Mouse (Mus musculus): ENCODE results near the gene Fam228b.
"Not testable (repeated sequence)": the region's sequence is repeated elsewhere in the genome, so short reads cannot be mapped to it uniquely, and the experiment has no call there.

Fam228b gene

DNA sequence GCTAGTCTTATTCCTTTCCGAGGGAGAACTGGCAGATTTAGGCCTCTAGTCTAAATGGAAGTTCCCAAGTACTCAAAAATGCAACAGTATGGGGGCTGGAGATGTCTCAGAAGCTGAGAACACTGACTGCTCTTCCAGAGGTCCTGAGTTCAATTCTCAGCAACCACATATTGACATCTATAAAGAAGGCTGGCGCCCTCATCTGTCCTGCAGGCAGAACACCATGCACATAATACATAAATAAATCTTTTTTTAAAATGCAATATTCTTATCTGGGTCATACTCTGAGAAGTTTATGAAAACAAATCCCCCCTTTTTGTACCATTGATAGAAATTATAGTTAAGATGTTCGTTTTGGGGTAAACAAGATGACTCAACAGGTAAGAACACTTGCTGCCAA is 26.9 kb downstream of the Fam228b start:
- no peak for DNase-seq (ENCODE audit: extremely low spot score, low spot score)

DNA sequence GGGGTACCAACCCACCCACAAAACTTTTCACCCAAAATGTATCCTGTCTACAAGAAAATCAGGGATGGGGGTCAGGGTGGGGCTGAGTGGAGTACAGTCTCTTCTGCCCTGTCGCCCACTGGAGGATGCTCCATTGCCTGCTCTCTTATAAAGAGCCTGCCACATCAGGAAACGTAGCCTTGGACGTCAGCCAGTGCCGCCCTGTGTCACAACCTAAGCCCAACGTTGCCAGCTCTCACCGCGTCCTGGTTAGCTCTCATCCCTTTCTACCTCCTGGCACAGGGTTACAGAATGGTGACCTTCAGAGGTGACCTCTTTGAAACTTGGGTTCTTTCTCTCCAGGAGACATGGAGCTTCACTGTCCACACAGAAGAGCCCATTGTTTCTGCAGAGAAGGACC is 28.2 kb downstream of the Fam228b start:
- DNase-seq (ENCODE audit: extremely low spot score, low spot score), result no peak

DNA sequence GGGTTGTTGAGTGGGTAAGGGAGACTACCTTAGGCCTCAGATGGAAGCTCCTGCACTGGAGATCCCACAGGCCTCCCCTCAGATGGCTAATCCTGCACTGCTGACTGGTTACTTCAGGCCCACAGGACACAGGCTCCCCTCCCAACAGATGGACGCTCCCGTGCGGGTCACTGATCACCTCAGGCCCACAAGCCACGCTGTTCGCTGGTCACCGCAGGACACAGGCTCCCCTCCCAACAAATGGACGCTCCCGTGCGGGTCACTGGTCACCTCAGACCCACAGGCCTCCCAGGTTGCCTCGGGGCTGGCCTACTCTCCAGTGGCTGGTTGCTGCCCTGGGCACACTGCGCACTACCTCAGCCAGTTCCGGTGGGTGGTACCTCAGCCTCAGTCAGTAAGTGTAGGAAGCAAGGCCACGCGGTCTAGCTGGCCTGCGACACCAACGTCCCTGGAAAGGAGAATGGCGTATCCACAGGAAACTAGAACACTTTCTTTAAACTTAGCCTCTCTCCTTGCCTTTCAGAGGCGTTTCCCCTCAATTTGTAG is 31.0 kb downstream of the Fam228b start, which contains the start of gene Fam228a:
Fam228a (minus strand) TSS at position 400 of the 546 bp plus-strand sequence.
- DNase-seq (ENCODE audit: extremely low spot score, low spot score), result no peak

DNA sequence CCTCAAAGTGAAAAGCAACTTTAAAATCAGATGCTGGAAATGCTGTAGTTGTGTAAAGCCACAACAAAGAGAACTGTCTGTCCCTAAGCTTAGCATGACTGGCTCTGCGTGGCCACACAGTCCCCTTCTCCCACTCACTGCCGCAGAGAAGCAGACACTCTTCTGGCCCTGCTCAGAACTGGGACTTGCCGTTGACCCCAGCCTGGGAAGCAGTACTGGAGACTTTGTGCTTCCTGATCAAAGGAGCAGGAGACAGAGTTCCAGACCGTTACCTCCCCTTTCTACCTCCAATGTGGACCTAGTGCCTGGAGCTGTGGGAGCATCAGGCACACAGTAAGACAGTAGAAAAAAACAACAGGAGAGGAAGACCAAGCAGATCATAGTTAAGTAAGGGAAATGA is 36.7 kb downstream of the Fam228b start:
- DNase-seq (ENCODE audit: extremely low spot score, low spot score), result no peak

DNA sequence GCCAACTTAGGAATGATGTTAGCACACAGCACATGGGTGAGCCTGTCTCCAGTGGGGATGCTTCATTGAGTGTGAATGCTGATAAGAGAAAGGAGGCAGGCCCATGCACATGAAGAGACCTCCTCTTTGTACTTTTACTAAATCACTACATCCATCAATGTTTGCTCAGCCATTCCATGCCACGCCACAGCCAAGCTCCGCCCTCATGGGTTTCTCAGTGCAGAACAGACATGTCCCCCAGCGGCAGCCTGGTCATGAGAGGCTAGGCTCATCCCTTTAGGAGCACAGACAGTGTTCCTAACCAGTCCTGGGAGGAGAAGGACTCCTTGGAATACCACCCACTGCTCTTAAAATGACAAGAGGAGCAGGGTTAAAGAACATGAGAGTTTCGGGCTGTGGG is 37.4 kb downstream of the Fam228b start:
- DNase-seq (ENCODE audit: extremely low spot score, low spot score), result no peak

DNA sequence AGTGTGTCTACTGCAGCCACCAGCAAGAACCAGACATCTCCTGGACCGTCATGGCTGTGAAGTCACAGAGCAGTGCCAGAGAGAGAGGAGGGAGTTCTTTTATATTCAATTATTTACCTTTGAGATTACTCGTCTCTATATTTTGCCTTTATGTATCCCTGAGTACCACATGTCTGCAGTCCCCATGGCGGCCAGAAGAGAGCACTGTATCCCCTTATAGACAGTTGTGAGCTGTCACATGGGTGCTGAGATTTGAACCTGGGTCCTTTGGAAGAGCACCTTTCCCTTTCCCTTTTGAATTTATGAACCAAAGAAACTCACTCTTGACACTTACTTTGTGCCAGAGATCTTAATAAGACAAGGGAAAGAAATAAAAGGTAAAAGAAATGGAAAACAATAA is 39.9 kb downstream of the Fam228b start:
- DNase-seq (ENCODE audit: extremely low spot score, low spot score), result no peak

DNA sequence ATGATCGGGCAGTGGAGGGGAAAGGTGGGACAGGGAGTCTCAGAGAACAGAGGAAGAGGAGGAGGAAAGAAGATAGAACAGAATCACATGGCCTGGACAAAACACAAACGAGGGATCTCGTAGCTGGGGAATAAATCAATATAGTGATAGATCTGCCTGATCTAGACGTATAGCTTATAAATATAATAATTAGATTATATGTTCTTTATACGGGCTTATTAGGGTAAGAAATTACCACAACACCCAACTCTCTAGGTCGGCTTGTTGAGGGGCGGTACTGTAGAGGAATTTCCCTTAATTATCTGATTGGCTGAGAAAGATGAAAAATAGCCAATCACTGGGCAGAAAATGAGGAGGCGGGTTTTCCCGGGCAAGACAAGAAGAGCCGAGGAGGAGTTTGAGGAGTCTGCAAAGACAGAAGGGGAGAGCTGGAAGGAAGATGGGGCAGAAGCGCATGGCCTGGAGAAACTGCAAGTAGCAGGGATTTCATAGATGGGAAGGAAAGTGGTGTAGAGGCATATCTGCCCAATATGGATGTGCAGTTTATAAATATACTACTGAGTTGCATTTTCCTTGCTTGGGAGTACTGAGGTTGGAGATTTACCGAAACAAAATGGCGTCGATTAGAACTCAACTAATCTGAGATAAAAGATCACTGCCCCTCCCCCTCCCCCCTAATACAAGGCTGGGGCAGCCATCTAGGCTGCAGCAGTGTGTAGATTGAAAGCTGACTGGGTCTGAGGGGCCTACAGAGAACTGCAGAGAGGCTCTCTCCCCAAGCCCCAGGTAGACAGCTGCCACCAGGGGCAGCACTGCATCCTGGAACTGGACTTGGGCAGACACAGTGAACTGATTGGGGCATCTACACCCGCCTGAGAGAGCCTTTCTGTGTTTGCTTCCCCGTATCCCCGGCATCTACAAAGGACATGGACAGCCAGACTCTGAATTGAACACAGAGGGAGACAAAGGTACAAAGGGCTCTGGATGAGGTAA is 49.0 kb downstream of the Fam228b start:
- no peak for DNase-seq (ENCODE audit: extremely low spot score, low spot score)

DNA sequence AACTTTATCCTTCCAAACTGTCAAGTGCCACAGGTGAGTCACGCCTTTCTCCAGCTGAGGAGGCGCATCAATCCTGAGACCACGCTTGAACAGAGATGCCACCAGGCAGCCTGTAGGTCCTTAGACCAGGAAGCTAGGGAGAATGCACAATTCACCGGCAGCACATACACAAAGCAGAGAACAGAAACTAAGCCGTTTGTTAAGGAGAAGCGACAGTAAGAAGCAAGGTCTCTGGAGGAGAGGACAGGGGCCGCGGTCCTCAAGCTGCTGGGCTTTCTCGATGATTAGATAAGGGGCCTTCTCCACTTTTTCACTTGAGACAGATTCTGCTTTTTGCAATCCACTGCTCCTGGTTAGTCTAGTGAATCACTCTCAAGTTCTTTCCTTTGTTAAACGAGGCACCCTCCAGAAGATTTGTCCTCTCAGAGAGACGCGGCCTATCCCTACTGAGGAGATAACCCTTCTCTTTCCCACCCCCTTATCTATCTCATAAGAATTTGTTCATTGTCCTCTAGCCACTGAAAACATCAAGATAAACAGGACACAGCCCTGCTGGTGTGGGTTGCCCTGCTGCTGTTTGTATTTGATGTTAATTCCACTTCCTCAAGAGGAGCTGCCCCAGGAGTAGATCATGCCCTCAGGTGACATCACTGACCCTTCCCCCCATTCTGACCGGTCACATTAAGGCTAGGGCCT is 49.9 kb downstream of the Fam228b start:
- no peak for DNase-seq (ENCODE audit: extremely low spot score, low spot score)

DNA sequence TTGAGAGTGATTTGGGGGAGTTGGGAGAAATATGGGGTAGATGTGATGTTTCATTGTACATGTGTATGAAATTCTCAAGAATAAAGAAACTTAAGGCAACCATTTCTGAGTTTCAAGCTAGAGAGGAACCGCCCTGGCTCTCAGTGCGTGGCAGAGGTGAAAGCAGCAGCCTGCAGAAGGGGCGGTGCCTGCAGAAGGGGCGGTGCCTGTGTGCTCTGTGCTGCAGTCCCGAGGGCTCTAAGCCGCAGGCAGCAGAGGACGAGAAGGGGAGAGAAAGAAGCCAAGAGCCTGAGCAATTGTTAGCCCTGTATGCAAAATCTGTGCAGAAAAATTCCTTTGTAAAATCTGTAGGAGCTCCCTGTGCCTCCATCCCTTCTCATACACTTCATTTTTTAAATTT is 51.6 kb downstream of the Fam228b start:
- no peak for DNase-seq (ENCODE audit: extremely low spot score, low spot score)

DNA sequence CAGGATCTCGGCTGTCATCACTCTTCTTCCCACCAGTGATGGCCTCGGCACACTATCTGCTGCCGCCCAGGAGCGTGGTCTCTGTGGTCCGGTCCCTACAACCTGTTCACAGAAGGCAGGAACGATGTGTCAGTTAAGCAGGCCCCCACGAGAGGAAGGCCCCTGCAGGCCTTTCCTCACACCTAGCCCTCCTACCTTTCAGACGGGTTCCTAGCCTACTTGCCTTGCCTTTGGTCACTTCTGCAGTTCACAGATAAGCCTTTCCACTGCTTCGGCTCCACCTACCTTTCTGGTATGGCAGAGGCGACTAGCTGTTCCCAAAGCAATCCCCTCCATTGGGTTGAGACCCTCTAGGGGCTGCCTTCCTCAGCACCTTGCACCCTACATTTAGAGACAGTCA is 53.5 kb downstream of the Fam228b start:
- no peak for DNase-seq (ENCODE audit: extremely low spot score, low spot score)

DNA sequence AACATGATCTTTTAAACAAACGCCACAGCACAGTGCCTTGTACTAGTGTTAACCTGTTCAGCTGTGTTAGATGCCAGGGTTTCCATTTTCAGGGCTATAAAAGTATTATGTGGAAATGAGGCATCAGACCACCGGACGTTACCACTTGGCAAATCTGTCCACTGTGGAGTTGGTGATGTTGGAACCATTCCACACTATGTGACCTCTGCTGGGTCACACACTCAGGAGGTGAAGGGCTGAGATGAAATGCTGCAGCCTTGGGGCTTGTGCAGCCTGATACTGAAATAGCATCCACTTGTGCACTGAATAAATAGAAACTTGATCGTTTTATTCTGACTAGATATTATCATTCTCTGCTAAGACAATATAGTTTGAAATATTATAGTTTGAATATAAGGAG is 55.7 kb downstream of the Fam228b start:
- no peak for DNase-seq (ENCODE audit: extremely low spot score, low spot score)

DNA sequence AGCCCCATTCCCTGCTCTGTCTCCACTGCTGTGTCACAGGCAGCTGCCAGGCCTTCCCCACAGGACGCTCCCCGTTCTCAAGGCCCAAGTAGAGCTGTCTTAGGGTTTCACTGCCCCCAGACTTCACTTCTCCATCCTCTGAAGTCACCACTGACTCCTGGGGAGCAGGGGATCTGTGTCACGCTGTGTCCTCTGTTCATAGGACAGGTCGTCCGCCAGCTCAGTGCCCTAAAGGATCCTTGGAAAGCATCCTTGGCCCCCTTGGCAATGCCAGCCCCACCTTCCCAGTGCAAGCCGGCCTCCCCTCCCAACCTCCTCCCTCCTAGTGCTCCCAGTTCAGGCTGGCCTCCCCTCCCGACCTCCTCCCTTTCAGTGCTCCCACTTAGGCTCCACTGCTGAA is 59.1 kb downstream of the Fam228b start:
- DNase-seq (ENCODE audit: extremely low spot score, low spot score), result no peak

DNA sequence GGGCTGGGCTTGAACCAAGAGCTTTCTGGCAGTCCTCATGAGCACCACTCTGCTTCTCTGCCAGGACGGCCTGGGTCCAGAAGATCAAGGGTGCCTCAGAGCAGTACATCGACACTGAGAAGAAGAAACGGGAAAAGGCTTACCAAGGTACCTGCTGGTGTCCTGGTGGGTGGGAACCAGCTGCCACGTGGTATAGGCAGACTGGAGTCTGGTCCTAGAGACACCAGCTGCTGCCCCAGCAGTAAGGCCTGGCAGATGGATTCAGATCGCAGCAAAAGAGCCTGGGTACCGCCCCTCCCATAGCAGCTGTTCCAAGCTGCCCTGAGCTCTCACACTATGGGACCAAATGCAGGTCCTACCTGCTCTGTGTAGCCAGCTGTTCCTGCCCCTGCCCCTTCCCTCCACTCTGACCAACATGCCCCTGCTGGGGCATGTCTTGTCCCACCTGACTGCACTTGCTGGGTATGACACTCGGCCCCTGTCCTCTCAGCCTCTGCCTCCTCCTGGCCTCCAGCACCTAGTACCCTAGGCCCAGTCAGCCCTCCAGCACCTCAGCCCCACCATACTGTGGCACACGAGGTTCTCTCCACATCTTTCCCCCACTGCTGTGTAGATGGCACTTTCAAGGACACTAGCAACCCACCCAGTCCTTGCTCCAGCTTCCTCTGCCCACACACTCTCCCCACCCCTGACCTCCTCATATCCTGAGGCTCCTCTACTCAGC is 60.0 kb downstream of the Fam228b start:
- no peak for DNase-seq (ENCODE audit: extremely low spot score, low spot score)

DNA sequence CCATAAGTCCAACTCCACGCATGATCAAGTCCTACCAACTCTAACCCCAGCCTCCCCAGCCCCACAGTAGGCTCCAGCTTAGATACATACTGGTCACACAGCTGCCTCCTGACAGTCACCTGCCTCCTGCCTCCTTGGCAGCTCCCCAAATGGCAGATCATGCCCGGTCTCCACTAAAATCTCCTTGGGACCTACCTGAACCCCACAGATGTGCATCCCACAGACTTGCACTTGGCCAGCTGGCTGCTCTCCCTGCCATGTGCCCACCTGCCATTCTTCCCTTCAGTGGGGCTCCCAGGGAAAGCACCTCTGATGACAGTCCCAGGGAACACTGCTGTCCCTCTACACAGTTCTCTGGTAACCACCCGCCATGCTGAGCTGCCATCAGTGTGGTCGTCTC is 60.8 kb downstream of the Fam228b start:
- no peak for DNase-seq (ENCODE audit: extremely low spot score, low spot score)

DNA sequence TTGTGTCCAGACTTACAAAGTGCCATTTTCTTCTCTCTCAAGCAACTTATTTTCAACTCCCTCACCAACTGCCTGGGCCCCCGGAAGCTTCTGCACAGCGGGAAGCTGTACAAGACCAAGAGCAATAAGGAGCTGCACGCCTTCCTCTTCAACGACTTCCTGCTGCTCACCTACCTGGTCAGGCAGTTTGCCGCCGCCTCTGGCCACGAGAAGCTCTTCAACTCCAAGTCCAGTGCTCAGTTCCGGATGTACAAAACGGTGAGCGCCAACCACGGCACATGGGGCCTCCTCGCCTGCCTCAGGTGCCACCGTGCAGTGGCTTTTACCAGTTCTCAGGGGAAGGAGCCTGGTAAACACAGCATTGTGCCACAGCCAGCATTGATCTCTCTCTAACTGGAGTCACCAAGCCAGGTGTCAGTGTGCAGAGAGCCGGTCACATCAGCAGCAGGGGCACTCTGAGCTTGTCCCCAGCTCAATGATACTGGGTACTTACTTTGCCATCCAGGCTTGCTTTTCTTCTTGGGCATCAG is 61.5 kb downstream of the Fam228b start:
- DNase-seq (ENCODE audit: extremely low spot score, low spot score), result peak; percentile 3

DNA sequence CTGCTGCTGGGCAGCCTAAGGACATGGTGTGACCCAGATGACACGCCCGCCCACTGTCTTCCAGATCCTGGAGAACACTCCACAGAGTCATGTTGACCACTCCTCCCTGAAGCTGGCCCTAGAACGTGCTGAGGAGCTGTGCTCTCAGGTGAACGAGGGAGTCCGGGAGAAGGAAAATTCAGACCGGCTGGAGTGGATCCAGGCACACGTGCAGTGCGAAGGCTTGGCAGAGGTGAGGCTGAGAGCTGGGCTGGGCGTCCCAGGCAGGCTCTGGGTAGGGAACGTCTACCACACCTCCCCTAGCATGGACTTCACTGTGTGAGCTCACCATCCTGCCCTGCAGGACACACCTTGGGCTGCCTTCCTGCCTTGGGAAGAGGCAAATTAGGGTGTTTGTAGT is 62.2 kb downstream of the Fam228b start:
- peak; percentile 7 for DNase-seq (ENCODE audit: extremely low spot score, low spot score)

DNA sequence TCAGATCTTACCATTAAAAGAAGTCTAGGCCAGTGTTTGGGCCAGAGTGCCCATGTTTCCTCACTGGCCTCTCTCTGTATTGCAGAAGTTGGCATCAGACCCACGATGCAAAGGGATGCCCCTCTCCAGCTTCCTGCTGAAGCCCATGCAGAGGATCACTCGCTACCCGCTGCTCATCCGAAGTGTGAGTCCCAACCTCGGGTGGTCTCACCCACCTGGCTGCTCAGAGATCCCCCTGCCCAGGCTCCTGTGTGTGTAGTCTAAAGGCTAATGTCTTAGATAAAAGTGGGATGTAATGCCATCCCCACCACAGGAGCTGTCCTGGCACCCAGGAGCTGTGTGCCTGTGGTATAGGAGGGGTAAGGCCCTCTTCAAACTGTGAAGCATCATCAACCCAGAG is 62.9 kb downstream of the Fam228b start:
- no peak for DNase-seq (ENCODE audit: extremely low spot score, low spot score)

DNA sequence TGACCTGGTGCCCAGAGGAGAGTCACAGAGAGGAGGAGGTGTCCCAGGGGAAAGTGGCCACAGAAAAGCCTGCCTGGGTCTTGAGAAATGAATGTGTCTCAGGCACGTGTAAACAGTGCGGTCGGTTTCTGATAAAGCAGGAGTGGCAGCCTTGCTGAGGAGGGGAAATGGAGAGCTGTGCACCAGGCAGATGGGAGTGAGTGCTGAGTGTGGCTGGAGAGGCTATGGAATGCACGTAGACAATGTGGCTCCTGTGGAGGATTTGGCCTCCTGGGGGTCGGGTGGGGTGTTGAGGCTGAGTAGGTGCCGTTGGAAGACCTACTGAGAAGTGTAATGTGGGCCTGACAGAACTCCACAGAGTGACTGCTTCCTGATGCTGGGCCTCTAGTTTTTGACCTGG is 63.4 kb downstream of the Fam228b start:
- DNase-seq (ENCODE audit: extremely low spot score, low spot score), result not testable (repeated sequence)

DNA sequence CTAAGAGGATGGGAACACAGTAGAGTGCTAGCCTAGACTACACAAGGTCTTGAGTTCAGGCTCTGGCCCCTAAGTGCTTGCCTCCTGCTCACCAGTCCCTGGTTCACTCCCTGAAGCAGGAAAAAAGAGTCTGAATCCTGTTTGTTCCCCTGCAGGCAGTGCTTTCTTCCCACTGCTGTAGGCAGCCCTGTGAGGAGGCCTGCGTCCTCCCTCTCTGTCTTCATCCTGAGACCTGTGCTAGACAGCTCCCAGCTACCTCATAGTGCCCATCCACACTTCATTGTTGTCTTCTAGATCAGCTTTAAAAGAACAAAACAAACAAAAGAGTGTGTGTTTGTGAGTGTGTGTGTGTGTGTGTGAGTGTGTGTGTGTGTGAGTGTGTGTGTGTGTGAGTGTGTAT is 74.5 kb downstream of the Fam228b start:
- DNase-seq (ENCODE audit: extremely low spot score, low spot score), result no peak

DNA sequence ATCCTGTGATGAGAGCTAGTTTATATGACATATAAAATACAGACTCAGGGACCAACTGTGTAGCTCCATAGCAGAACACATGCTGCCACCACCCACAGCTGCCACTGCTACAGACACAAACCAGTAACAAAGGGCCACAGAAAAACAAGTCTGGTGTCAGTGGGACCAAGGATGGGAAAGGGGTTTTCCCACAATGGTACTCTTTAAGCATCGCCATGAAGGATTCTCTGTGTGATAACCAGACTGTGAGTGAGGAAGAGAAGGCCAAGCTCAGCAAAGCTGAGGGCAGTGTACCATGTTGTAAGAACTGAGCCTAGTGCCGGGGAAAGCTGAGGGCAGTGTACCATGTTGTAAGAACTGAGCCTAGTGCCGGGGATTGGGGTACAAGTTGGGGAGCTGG is 77.9 kb downstream of the Fam228b start:
- DNase-seq (ENCODE audit: extremely low spot score, low spot score), result no peak

Measured in neural tube, embryonic 10.5 days (tissue).